Mouse (Mus musculus): ENCODE results near the gene Dmrt2. TPM values are rescaled to one million over a fixed set of nuclear protein-coding genes. Genes with fewer than 3 reads are reported as not detected.

Gene Dmrt2
- total RNA-seq (2022) = under 1 TPM in 3 of 4 experiments, not detected in 1; 0.22 to 0.55 (median 0.31) TPM

- peak; percentile 44 for DNase-seq (ENCODE audit: low spot score)
Observed at GRCm38 (mm10) chr19:25672101-25672950, at the start of gene Dmrt2. Gene Dmrt2, plus strand, starts transcription at chr19:25672411.

- DNase-seq (ENCODE audit: low spot score) = peak; percentile 31
Observed at GRCm38 (mm10) chr19:25628490-25628889, 43.7 kb upstream of the Dmrt2 start.

- DNase-seq (ENCODE audit: low spot score) = no peak
Observed at GRCm38 (mm10) chr19:25635119-25635518, 37.1 kb upstream of the Dmrt2 start.

DNA sequence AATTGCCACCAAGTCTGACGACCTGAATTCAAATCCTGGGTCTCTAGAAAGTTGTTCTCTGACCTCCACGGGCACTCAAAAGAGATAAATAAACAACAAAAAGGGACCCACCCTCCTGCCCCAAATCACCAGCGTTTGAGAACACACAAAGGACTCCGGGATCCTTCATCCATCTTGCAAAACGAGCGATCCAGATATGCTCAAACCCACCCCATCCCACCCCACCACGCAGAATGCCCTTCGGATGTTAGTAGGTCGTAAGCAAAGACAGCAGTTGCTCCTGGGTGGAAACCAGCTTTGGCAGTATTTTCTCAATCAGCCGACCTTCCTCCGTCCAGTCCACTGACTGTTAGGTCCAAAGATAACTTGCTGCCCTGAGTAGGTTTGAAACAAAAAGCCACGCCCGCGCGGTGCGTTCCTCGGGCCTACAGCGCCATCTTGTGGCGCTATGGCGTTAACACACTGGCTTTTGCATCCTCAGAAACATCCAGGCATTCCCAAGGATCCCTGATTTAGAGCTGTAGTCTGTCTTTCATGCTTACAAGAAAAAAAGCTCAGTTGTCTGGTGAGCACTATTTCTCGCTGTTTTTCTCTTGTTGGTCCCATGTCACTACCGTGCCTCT, 36.5 kb upstream of the Dmrt2 start:
- peak; percentile 31 for DNase-seq (ENCODE audit: low spot score)

DNA sequence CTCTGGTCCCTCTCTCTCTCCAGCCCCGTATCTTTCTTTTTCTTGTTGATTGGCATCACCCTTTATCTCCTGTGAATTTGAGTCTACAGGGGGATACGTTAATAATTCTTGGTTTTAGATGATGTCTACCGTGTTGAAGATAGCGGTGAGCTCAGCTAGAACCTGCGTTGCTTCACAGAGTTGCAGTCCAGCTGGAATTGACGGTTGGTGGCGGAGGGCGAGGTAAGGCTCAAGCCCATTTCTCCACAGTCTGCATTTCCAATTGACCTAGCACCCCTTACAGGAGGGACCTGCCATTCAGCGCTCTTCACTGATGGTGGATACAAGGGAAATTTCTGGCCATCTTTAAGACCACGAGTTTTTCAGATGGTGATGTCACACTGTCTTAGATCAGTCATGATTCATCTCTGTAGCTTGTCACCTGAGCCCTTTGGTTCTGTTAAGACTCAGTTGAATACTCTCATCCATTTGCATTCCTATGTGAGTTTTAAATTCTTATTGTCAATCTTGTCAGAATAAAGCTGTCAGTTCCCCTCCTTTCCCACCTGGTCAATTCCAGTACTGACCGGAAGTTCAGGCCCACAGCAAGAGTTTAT, 33.3 kb upstream of the Dmrt2 start:
- DNase-seq (ENCODE audit: low spot score) = no peak

- no peak for DNase-seq (ENCODE audit: low spot score)
Observed at GRCm38 (mm10) chr19:25641786-25642185, 30.4 kb upstream of the Dmrt2 start.

GRCm38 (mm10) chr19:25647136-25647535, 25.1 kb upstream of the Dmrt2 start:
- no peak for DNase-seq (ENCODE audit: low spot score)

DNA sequence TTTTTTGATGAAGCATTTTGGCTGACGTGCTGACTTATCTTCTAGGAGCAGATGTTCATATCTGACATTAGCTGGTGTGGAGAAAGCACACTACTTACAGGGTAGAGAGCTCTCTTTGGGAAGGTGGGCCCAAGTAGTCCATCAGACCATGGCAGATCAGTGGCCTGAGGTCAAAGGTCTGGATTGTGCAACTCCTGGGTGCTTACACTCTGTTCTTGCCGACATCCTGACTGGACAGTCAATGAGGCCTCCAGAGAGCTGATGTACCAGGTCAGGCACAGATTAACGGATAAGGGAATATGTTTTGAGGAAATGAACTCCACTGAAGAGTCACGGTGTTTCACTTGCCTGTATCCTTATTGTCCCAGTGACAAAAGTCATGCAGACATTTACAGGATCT, 23.5 kb upstream of the Dmrt2 start:
- DNase-seq (ENCODE audit: low spot score) = no peak

DNA sequence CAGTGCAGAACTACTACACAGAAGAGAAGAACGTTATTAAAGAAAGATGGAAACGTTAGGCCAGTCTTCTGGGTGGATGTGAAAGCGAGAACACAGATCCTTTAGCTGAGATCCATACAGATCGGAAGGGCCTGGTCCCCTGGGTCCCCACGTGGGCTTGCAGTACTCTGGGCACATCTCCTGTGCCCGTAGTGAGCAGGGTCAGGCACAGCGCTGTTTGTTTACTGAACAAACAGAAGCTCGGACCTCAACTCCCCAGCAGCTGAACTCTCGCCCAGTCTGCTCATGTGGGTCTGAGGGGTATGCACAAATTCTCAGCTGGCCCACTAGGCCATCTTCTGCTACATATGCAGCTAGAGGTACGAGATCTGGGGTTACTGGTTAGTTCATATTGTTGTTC, 21.7 kb upstream of the Dmrt2 start:
- DNase-seq (ENCODE audit: low spot score) = no peak

- DNase-seq (ENCODE audit: low spot score) = no peak
Observed at GRCm38 (mm10) chr19:25652560-25652959, 19.7 kb upstream of the Dmrt2 start.

DNA sequence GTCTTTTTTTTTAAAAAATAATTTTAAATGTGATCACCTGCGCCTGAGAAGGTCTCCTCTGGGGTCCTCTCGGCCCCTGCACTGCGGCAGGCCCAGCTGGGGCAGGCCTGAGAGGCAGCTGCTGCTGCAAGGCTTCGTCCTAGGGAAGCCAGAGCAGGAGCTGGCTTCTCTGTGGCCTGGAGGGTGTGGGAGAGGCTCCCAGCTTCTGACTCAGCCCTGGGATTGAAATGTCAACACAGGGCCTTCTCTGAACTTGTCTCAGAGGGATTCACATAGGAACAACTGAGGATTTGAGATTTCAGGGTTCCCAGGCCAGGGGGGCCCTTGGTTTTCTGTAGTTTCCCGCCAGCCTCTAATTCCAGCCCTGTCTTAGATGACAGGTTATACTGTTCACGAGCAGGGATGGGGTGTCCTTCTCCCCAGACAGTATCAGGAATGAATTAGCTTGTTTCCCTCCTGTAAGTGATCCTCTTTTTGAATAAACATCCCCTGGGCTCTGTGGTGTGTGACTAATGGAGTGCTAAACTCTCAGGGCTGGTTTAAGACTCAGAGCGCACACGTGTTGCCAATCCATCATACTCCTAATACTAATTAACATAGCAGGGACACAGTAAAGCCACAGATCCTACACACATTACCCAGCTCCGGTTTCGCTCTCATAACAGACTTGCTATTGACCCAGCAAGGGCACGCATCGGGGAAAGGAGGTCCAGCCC, 18.0 kb upstream of the Dmrt2 start:
- DNase-seq (ENCODE audit: low spot score) = no peak

- no peak for DNase-seq (ENCODE audit: low spot score)
Observed at GRCm38 (mm10) chr19:25665486-25666339, 6.5 kb upstream of the Dmrt2 start.

GRCm38 (mm10) chr19:25667836-25668235, 4.4 kb upstream of the Dmrt2 start:
- DNase-seq (ENCODE audit: low spot score) = no peak

- no peak for DNase-seq (ENCODE audit: low spot score)
Observed at GRCm38 (mm10) chr19:25669593-25670248, 2.5 kb upstream of the Dmrt2 start.

DNA sequence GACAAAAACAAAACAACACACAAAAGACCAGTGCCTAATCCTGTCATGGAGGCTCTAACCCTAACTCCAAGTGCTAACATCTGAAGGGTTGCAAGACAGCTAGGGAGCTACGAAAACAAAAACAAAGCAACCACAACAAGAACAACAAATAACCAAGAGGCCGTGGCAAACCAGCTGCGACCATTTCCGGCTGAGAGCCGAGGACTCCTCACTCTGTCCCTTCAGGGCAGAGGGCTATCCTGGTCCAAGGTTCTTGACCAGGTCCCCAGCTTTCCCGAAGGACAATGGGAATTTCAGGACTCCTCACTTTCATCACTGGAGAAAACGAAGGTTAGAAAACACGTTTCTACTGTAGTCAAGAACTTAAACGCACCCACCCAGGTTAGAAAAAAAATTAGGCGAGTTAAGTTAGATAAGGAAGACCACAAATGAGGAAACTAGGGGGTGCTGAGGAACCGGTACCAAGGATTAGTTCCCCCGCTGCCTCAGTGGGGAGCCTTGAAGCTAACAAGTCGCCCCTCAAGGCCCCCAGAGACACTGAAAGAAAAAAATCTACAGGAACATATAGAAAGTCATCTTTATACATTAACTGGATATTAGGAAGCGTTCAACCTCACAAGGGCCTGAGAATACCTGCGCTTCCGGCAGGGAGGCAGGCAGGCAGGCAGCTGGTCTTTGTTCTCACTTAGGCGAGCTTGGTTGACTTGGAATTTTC, 1.5 kb upstream of the Dmrt2 start:
- DNase-seq (ENCODE audit: low spot score) = no peak

DNA sequence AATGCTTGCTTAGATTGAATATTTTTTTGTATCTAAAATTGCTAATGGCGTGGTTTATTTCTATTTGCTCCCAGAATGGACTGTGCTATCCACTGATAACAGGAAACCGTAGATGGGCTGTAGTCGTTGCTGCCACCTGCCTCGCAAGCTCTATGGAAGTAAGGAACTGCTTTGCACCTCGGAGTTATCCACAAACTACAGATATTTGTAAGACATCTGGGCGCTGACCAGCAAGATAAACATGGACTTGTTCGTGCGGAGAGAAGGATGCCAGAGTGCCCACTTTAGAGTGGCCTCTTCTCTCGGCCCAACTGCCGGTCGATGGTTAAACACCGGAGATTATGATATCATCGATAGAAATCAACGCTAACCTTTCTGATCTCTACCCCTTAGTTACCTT, 530 bp upstream of the Dmrt2 start:
- DNase-seq (ENCODE audit: low spot score) = no peak

- DNase-seq (ENCODE audit: low spot score) = no peak
Observed at GRCm38 (mm10) chr19:25673224-25674055, 1.2 kb downstream of the Dmrt2 start.

- DNase-seq (ENCODE audit: low spot score) = no peak
Observed at GRCm38 (mm10) chr19:25674056-25674420, 1.8 kb downstream of the Dmrt2 start.

GRCm38 (mm10) chr19:25674744-25675143, 2.5 kb downstream of the Dmrt2 start:
- DNase-seq (ENCODE audit: low spot score) = no peak

Measured in heart, adult 8-10 months (tissue).